Comparison of ENCODE assay signal across 1 mouse cellular context in genomic region chr7:128740334-128740733, GRCm38 (mm10).
TF ChIP-seq lines count a peak whose summit lies in the region.

Mcmbp (minus strand) TSS chr7:128740495.

TF ChIP-seq in CH12.LX, 34 proteins besides CTCF, POLR2A, EP300 and RAD21 (continued from another document):
- TF ChIP-seq E2F4 (IDR thresholded peaks at IDR 0.05; ENCODE audit: insufficient replicate concordance, low read depth, low read length): 0 out of 2 replicates have a peak, but pooled peaks have one; percentile 22
- 0 out of 2 replicates have a peak, but pooled peaks have one; percentile 16 for TF ChIP-seq TBP (conservative IDR thresholded peaks at IDR 0.05; ENCODE audit: low read depth, low read length)
- no peak for TF ChIP-seq PAX5 (IDR thresholded peaks at IDR 0.05; ENCODE audit: low read length)
- no peak for TF ChIP-seq ZKSCAN1 (IDR thresholded peaks at IDR 0.05; ENCODE audit: borderline replicate concordance, low read depth, low read length)
- peak; percentile 66; the same call in 1 of the 2 replicates for TF ChIP-seq ELF1 (IDR thresholded peaks at IDR 0.05; ENCODE audit: low read depth, low read length)
- peak; percentile 88 for TF ChIP-seq NRF1 (IDR thresholded peaks at IDR 0.05; ENCODE audit: low read depth, low read length)
- TF ChIP-seq RCOR1 (conservative IDR thresholded peaks at IDR 0.05; ENCODE audit: low read depth, low read length): peak; percentile 94
- TF ChIP-seq MAFK (IDR thresholded peaks at IDR 0.05; ENCODE audit: insufficient replicate concordance, low read length): no peak
- no peak for TF ChIP-seq JUND (conservative IDR thresholded peaks at IDR 0.05; ENCODE audit: low read depth, low read length)
- peak; percentile 39; the same call in 1 of the 2 replicates for TF ChIP-seq POLR2AphosphoS2 (IDR thresholded peaks at IDR 0.05; ENCODE audit: low read depth, low read length)
- no peak for TF ChIP-seq CHD1 (IDR thresholded peaks at IDR 0.05; ENCODE audit: low read depth, low read length)
- no peak; the same call in 1 of the 2 replicates for TF ChIP-seq UBTF (IDR thresholded peaks at IDR 0.05; ENCODE audit: low read depth, low read length)
- TF ChIP-seq SMC3 (IDR thresholded peaks at IDR 0.05; ENCODE audit: low read depth, low read length): no peak
- no peak for TF ChIP-seq BHLHE40 (IDR thresholded peaks at IDR 0.05; ENCODE audit: low read depth, low read length)
- TF ChIP-seq CHD2 (IDR thresholded peaks at IDR 0.05; ENCODE audit: low read length): peak; percentile 86; the same call in 1 of the 2 replicates
- TF ChIP-seq MYC (IDR thresholded peaks at IDR 0.05; ENCODE audit: low read depth, low read length): no peak
- peak; percentile 45; the same call in 1 of the 2 replicates for TF ChIP-seq ZMIZ1 (IDR thresholded peaks at IDR 0.05; ENCODE audit: low read depth, low read length)
- no peak for TF ChIP-seq IRF4 (IDR thresholded peaks at IDR 0.05; ENCODE audit: low read depth, low read length)
- TF ChIP-seq USF1 (IDR thresholded peaks at IDR 0.05; ENCODE audit: low read depth, low read length): peak; percentile 54; the same call in 1 of the 2 replicates
- peak; percentile 70 for TF ChIP-seq TCF12 (IDR thresholded peaks at IDR 0.05; ENCODE audit: low read depth, low read length)
- TF ChIP-seq NELFE (IDR thresholded peaks at IDR 0.05; ENCODE audit: low read depth, low read length): peak; percentile 73
- TF ChIP-seq ZNF384 (IDR thresholded peaks at IDR 0.05; ENCODE audit: low read depth, low read length): no peak
